9 mouse cellular contexts compared by ENCODE assay signal in genomic region chr5:101426067-101426771, GRCm38 (mm10).
DNase-seq lines count a peak whose midpoint lies in the region; ATAC-seq and TF ChIP-seq lines count a peak whose summit lies in the region.
"Had no signal": no experiment of that assay in that cellular context is flagged by ENCODE, and none has a peak within 500 bp of the region (broad histone marks: within the 10 kb centered on the region; RNA-seq: fewer than 3 reads in every experiment).

No protein-coding gene starts in this region.

- no peaks in the 10 kb centered on the region for H3K9me3 ChIP-seq in lung, embryonic 15.5 days
- H3K9me3 ChIP-seq in lung, postnatal 0 days (ENCODE audit: low read length), result no peaks in the 10 kb centered on the region
- H3K9me3 ChIP-seq in forebrain, embryonic 10.5 days, result no peaks in the 10 kb centered on the region
- no peaks in the 10 kb centered on the region for H3K9me3 ChIP-seq in limb, embryonic 14.5 days (ENCODE audit: control insufficient read depth, low read length)
- H3K9me3 ChIP-seq in stomach, postnatal 0 days (ENCODE audit: control insufficient read depth, low read length), result no peaks in the 10 kb centered on the region

- 0 out of 2 replicates have a peak, but pooled peaks cover 6% of the 10 kb centered on the region for H3K27me3 ChIP-seq in lung, embryonic 15.5 days
- no peaks in the 10 kb centered on the region for H3K27me3 ChIP-seq in lung, postnatal 0 days (replicated peaks; ENCODE audit: insufficient read depth, low read length)
- H3K27me3 ChIP-seq in forebrain, embryonic 10.5 days (ENCODE audit: poor library complexity, severe bottlenecking), result peaks cover 54% of the 10 kb centered on the region
- no peaks in the 10 kb centered on the region for H3K27me3 ChIP-seq in limb, embryonic 14.5 days (ENCODE audit: control insufficient read depth, insufficient read depth, low read length)
- H3K27me3 ChIP-seq in stomach, postnatal 0 days (ENCODE audit: control insufficient read depth, insufficient read depth, low read length), result no peaks in the 10 kb centered on the region

- no peak for TF ChIP-seq POLR2A in limb, embryonic 14.5 days (IDR thresholded peaks at IDR 0.05; ENCODE audit: borderline replicate concordance, extremely low read depth, insufficient read depth, insufficient read length)

- no peak overlapping the region for H3K4me3 ChIP-seq in lung, embryonic 15.5 days
- no peak overlapping the region for H3K4me3 ChIP-seq in lung, postnatal 0 days (ENCODE audit: low read depth, low read length)
- H3K4me3 ChIP-seq in forebrain, embryonic 10.5 days, result peak overlapping the region; percentile 34
- no peak overlapping the region for H3K4me3 ChIP-seq in limb, embryonic 14.5 days (replicated peaks; ENCODE audit: low read length)
- no peak overlapping the region for H3K4me3 ChIP-seq in stomach, postnatal 0 days (ENCODE audit: low read depth, low read length)

- H3K4me2 ChIP-seq in lung, embryonic 15.5 days, result no peak overlapping the region
- no peak overlapping the region for H3K4me2 ChIP-seq in lung, postnatal 0 days (replicated peaks; ENCODE audit: low read depth, low read length)
- H3K4me2 ChIP-seq in limb, embryonic 14.5 days (replicated peaks; ENCODE audit: low read depth, low read length, severe bottlenecking), result peak overlapping the region; percentile 34
- H3K4me2 ChIP-seq in stomach, postnatal 0 days (replicated peaks; ENCODE audit: low read depth), result 0 out of 2 replicates have a peak overlapping the region, but pooled peaks have one; percentile 17

- H3K9ac ChIP-seq in lung, embryonic 15.5 days, result no peak overlapping the region
- no peak overlapping the region for H3K9ac ChIP-seq in lung, postnatal 0 days (replicated peaks; ENCODE audit: low read depth)
- no peak overlapping the region for H3K9ac ChIP-seq in limb, embryonic 14.5 days (ENCODE audit: low read depth, low read length, severe bottlenecking)
- no peak overlapping the region for H3K9ac ChIP-seq in stomach, postnatal 0 days (ENCODE audit: low read length)

- peaks cover 21% of the 10 kb centered on the region for H3K4me1 ChIP-seq in lung, embryonic 15.5 days
- no peaks in the 10 kb centered on the region for H3K4me1 ChIP-seq in lung, postnatal 0 days (ENCODE audit: insufficient read depth, low read depth, low read length)
- H3K4me1 ChIP-seq in forebrain, embryonic 10.5 days, result peaks cover 23% of the 10 kb centered on the region
- peaks cover 14% of the 10 kb centered on the region for H3K4me1 ChIP-seq in limb, embryonic 14.5 days (ENCODE audit: control insufficient read depth, insufficient read depth, low read length)
- H3K4me1 ChIP-seq in stomach, postnatal 0 days (replicated peaks; ENCODE audit: control insufficient read depth, insufficient read depth), result no peaks in the 10 kb centered on the region

- ATAC-seq in lung, embryonic 15.5 days (ENCODE audit: borderline replicate concordance, extremely low read depth, low FRiP score, low TSS enrichment), result 0 out of 2 replicates have a peak, but pooled peaks have one; percentile 14
- ATAC-seq in lung, postnatal 0 days, result no peak
- ATAC-seq in limb, embryonic 14.5 days (ENCODE audit: low FRiP score, low read depth), result peak; percentile 76
- no peak; the same call in 1 of the 2 replicates for ATAC-seq in stomach, postnatal 0 days (ENCODE audit: low FRiP score, low TSS enrichment)
- no peak for ATAC-seq in erythroblast, adult 5-6 weeks (replicated peaks; ENCODE audit: low FRiP score, poor library complexity, severe bottlenecking)

- no peak overlapping the region for H3K27ac ChIP-seq in lung, embryonic 15.5 days
- no peak overlapping the region for H3K27ac ChIP-seq in lung, postnatal 0 days (ENCODE audit: low read length)
- H3K27ac ChIP-seq in forebrain, embryonic 10.5 days, result peak overlapping the region; percentile 73
- H3K27ac ChIP-seq in limb, embryonic 14.5 days (replicated peaks; ENCODE audit: low read depth, low read length), result 0 out of 2 replicates have a peak overlapping the region, but pooled peaks have one; percentile 40
- no peak overlapping the region for H3K27ac ChIP-seq in stomach, postnatal 0 days (replicated peaks)

- 23% methylated on average over 13 of the region's 13 CpGs for WGBS in lung, embryonic 15.5 days
- 28% methylated on average over 13 of the region's 13 CpGs for WGBS in lung, postnatal 0 days
- 23% methylated on average over 13 of the region's 13 CpGs for WGBS in forebrain, embryonic 10.5 days
- WGBS in limb, embryonic 14.5 days, result 12% methylated on average over 13 of the region's 13 CpGs
- WGBS in stomach, postnatal 0 days, result 35% methylated on average over 13 of the region's 13 CpGs

- no peak for TF ChIP-seq CTCF in lung, postnatal 0 days (IDR thresholded peaks at IDR 0.05)
- TF ChIP-seq CTCF in stomach, postnatal 0 days (IDR thresholded peaks at IDR 0.05; ENCODE audit: low read depth), result no peak

- TF ChIP-seq EP300 in lung, postnatal 0 days (IDR thresholded peaks at IDR 0.05), result no peak
- TF ChIP-seq EP300 in stomach, postnatal 0 days (optimal IDR thresholded peaks at IDR 0.05), result no peak

- no peak for DNase-seq in lung, postnatal 0 days (ENCODE audit: low spot score)
- DNase-seq in forebrain, embryonic 10.5 days (ENCODE audit: extremely low spot score, low spot score), result peak; percentile 70
- DNase-seq in limb, embryonic 14.5 days (ENCODE audit: low spot score), result peak; percentile 68
- no peak for DNase-seq in stomach, postnatal 0 days (ENCODE audit: low spot score)
- no peak for DNase-seq in c-Kit-positive CD71-positive TER-119-positive erythroid progenitor cells, embryonic 14.5 days (ENCODE audit: low spot score)
- DNase-seq in kidney, adult 18-20 months, result no peak
- DNase-seq: lung, adult 18-20 months had no signal

- no peaks in the 10 kb centered on the region for H3K36me3 ChIP-seq in lung, embryonic 15.5 days
- H3K36me3 ChIP-seq in lung, postnatal 0 days (ENCODE audit: insufficient read depth, low read length), result no peaks in the 10 kb centered on the region
- H3K36me3 ChIP-seq in forebrain, embryonic 10.5 days (replicated peaks), result no peaks in the 10 kb centered on the region
- H3K36me3 ChIP-seq in limb, embryonic 14.5 days (ENCODE audit: control insufficient read depth, insufficient read depth, low read length), result no peaks in the 10 kb centered on the region
- no peaks in the 10 kb centered on the region for H3K36me3 ChIP-seq in stomach, postnatal 0 days (ENCODE audit: control insufficient read depth, insufficient read depth, low read length)

Comparison
In these comparisons a context has a peak if more than half of its experiments do, and no peak if none do; other contexts are left out.
1. ATAC-seq: peak in lung, embryonic 15.5 days (single experiment) and limb, embryonic 14.5 days (single experiment); none in lung, postnatal 0 days (single experiment), stomach, postnatal 0 days (single experiment) and erythroblast, adult 5-6 weeks (single experiment).
2. H3K27ac ChIP-seq: peak in forebrain, embryonic 10.5 days (single experiment) and limb, embryonic 14.5 days (single experiment); none in lung, embryonic 15.5 days (single experiment), lung, postnatal 0 days (single experiment) and stomach, postnatal 0 days (single experiment).
3. H3K4me2 ChIP-seq: peak in limb, embryonic 14.5 days (single experiment) and stomach, postnatal 0 days (single experiment); none in lung, embryonic 15.5 days (single experiment) and lung, postnatal 0 days (single experiment).
4. DNase-seq: peak in forebrain, embryonic 10.5 days (single experiment) and limb, embryonic 14.5 days (single experiment); none in lung, postnatal 0 days (single experiment), stomach, postnatal 0 days (single experiment), c-Kit-positive CD71-positive TER-119-positive erythroid progenitor cells, embryonic 14.5 days (single experiment) and kidney, adult 18-20 months (single experiment).